Mouse (Mus musculus) cerebellum, adult (tissue): Measurements from ENCODE around the gene Gatb.
A peak's percentile ranks its signal among the peaks of the same experiment; 100 is the strongest.

Experiments
- ATAC-seq: cut with Nextera tagmentation; 2 replicates; pipeline ENCODE4 v1.9.2; 2017; ENCODE audit warnings: mild to moderate bottlenecking, moderate library complexity, mixed read lengths; ENCODE audit not compliant: insufficient number of reproducible peaks, low FRiP score, low TSS enrichment

Gene Gatb

DNA sequence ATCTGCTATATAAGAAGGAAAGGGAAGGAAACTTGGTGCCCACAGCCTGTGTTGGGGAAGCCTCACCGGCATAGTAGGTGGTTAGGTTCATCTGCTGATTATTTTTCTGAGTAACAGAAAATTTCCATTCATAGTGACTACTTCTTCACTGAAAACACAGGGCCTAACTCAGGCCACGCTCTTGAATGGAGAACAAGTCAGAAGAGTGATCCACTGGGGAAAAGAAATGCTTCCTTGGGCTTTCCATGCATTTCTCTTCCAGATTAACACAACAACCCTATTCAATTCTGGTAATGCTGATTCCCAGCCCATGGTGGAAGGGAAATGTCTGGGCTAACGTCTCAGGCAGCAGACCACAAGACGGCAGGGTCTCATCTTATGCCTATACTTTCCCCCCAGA lies 124.6 kb downstream of the Gatb start:
- no peak for ATAC-seq

DNA sequence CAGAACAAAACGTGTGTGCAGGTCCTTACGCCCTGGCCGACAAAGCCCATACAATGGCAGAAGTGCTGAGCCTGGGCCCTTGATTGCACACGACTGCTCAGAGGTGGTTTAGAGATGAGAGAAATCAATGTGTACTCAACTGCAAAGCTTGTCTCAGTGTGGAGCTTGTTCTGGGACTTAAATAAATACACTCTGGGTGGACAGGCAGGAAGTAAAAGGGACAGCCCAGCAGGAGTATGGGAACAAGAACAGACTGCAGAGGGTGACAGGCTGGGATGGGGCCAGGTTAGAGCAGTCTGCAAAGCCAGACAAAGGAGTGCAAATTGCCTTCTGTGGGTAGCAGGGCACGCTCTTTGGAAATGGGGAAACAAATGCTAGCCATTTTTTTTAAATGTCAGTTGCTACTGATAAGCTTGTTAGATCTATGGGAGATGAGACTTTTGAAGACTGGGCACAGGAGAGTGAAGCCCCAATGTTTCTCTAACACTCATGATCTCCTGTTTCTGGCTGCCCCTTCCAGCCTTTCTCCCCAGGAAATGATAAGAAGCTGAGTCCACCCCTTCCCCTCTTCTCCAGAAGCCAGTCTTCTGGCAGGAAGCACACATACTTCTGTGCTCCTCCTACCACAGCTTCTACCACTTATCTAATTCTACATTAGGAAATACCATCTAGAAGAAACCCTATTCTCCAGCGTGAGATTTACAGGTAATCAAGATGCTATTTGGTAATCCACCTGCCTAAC lies 129.4 kb downstream of the Gatb start:
- ATAC-seq = 0 out of 2 replicates have a peak, but pooled peaks have one; percentile 57
